Mouse (Mus musculus) heart, postnatal 0 days (tissue): Measurements from ENCODE around the gene Cux1.

Experiments
- CTCF ChIP-seq: IDR thresholded peaks from 2 replicates; pipeline ENCODE4 v1.5.1; 2016; ENCODE audit warnings: antibody characterized with exemption, control low read depth, low read depth
- EP300 ChIP-seq: IDR thresholded peaks from 2 replicates; pipeline ENCODE4 v1.6.1; 2016; ENCODE audit warnings: antibody characterized with exemption, low read depth

- TF ChIP-seq CTCF (no peak), EP300 (no peak)
These were observed 24.1 kb downstream of the Cux1 start for GRCm38 (mm10) chr5:136543171-136543570.
